Mouse (Mus musculus) frontal cortex, postnatal 25 days (tissue): ENCODE measurements at regions not wholly inside any gene's neighbourhood (a gene's known extent, or its start where the extent isn't known, plus 50 kb on each side); places are given as distances from the start of the nearest gene placed in this dataset.
"Not testable (repeated sequence)": the region's sequence is repeated elsewhere in the genome, so short reads cannot be mapped to it uniquely, and the experiment has no call there.

Experiments used
- DNase-seq, 2 experiments: peaks; one replicate each; pipeline ENCODE4 v3.0.0; 2022; ENCODE audit warnings: low spot score in 2 of 2

- not testable (repeated sequence) for DNase-seq
Observed at GRCm38 (mm10) chr11:12913401-12913800, 448.6 kb upstream of the Cobl start.

- DNase-seq: no peak
Observed at GRCm38 (mm10) chr11:12873712-12874111, 409.0 kb upstream of the Cobl start.

GRCm38 (mm10) chr11:12872802-12873201 is 408.0 kb upstream of the Cobl start:
- DNase-seq: no peak

- no peak for DNase-seq
Observed at GRCm38 (mm10) chr11:12872399-12872798, 407.6 kb upstream of the Cobl start.

GRCm38 (mm10) chr11:12867541-12867940 is 402.8 kb upstream of the Cobl start:
- DNase-seq: no peak

- no peak for DNase-seq
Observed at GRCm38 (mm10) chr11:12865034-12865620, 400.4 kb upstream of the Cobl start.

GRCm38 (mm10) chr11:12859344-12859930 is 394.7 kb upstream of the Cobl start:
- no peak for DNase-seq

- no peak for DNase-seq
Observed at GRCm38 (mm10) chr11:12858274-12858884, 393.6 kb upstream of the Cobl start.

GRCm38 (mm10) chr11:12857358-12858199 is 392.8 kb upstream of the Cobl start:
- DNase-seq: no peak

- DNase-seq: no peak
Observed at GRCm38 (mm10) chr11:12847793-12848192, 383.0 kb upstream of the Cobl start.

- no peak for DNase-seq
Observed at GRCm38 (mm10) chr11:12843631-12844423, 379.1 kb upstream of the Cobl start.

- DNase-seq: no peak
Observed at GRCm38 (mm10) chr11:12841393-12841792, 376.6 kb upstream of the Cobl start.

- no peak for DNase-seq
Observed at GRCm38 (mm10) chr11:12837920-12838319, 373.2 kb upstream of the Cobl start.

GRCm38 (mm10) chr11:12837387-12837786 is 372.6 kb upstream of the Cobl start:
- DNase-seq: no peak

GRCm38 (mm10) chr11:12836387-12836786 is 371.6 kb upstream of the Cobl start:
- no peak for DNase-seq

GRCm38 (mm10) chr11:12812021-12812420 is 347.3 kb upstream of the Cobl start:
- DNase-seq: no peak

GRCm38 (mm10) chr11:12810949-12811881 is 346.5 kb upstream of the Cobl start:
- DNase-seq: peak; percentile 74 to 76
